Mouse (Mus musculus) liver, postnatal 0 days (tissue): Measurements from ENCODE around the gene Man1a2.

Source experiments
- CTCF ChIP-seq: sonication (generic); IDR thresholded peaks from 2 replicates; pipeline ENCODE4 v1.5.1; 2016; ENCODE audit warnings: antibody characterized with exemption, low read depth
- EP300 ChIP-seq: IDR thresholded peaks from 2 replicates; pipeline ENCODE4 v1.6.1; 2016; ENCODE audit warnings: antibody characterized with exemption, low read depth, mild to moderate bottlenecking

- no peak for TF ChIP-seq EP300
- no peak for TF ChIP-seq CTCF
These were observed 162.6 kb downstream of the Man1a2 start for GRCm38 (mm10) chr3:100522671-100523070.
